Mouse (Mus musculus) duodenum, adult 2 months (tissue): ENCODE results near the gene Vegfd. TPM values are rescaled to one million over a fixed set of nuclear protein-coding genes. Genes with fewer than 3 reads are reported as not detected.

Experiments
- polyA plus RNA-seq: library from polyadenylated mRNA; depleted of rRNA; stranded (reverse); fragments of >200 nt; gene quantifications from 2 replicates; pipeline ENCODE4 v1.2.3, GENCODE M21; 2012; ENCODE audit warnings: low replicate concordance; rRNA removed

The Vegfd gene
- 0.33 and 1.1 TPM in 2 replicates for polyA plus RNA-seq

DNA sequence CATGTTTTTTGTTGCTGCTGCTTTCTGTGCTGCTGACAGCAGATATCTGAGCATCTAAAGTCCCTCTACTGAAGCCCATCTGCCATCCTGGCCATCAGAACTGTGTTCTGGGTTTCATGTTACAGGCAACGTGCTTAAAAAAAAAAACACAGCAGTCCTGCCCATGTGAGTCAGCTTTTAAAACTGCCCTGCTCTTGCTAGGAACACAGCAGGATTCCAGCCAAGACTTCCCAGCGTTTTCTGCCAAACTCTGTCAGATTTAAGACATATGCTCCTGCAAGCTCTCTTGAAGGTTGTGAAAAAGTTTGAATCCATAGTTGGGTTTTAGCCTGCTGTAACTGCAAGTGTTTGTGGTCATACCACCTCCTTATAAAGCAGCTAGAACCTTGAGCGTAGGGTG, at the start of gene Vegfd:
Gene Vegfd, plus strand, starts transcription at position 298 of the 400 bp plus-strand sequence.

GRCm38 (mm10) chrX:164419471-164419939, 46.3 kb downstream of the Vegfd start, which contains the start of gene Piga:
TSS of gene Piga (plus strand) at chrX:164419787.

GRCm38 (mm10) chrX:164436709-164437108, 63.5 kb downstream of the Vegfd start, which contains the start of gene Asb11:
TSS of gene Asb11 (plus strand) at chrX:164436994.

Other genes starting within 250 kb of the Vegfd start
- 8.7 and 39.0 TPM in 2 replicates for gene Ace2, start 234.0 kb upstream of the Vegfd start, polyA plus RNA-seq
- 0.06 and 0.23 TPM in 2 replicates for gene Bmx, start 115.2 kb upstream of the Vegfd start, polyA plus RNA-seq
- 0.72 and 0.79 TPM in 2 replicates for gene Pir, start 104.0 kb upstream of the Vegfd start, polyA plus RNA-seq
- gene Piga, start 46.4 kb downstream of the Vegfd start, polyA plus RNA-seq = 1.3 and 2.0 TPM in 2 replicates
- 0.09 and 1.2 TPM in 2 replicates for gene Asb11, start 63.6 kb downstream of the Vegfd start, polyA plus RNA-seq
- not detected in 2 replicates for gene Asb9, start 132.9 kb downstream of the Vegfd start, polyA plus RNA-seq